8 mouse cellular contexts compared by ENCODE assay signal in genomic region chr1:118390871-118391387, GRCm38 (mm10). TPM values are rescaled to one million over a fixed set of nuclear protein-coding genes. Genes with fewer than 3 reads are reported as not detected.
DNase-seq lines count a peak whose midpoint lies in the region; ATAC-seq lines count a peak whose summit lies in the region.

No protein-coding gene starts in this region.

- WGBS in heart, embryonic 12.5 days: 63% methylated on average over 2 of the region's 2 CpGs
- 80% methylated on average over 2 of the region's 2 CpGs for WGBS in hindbrain, embryonic 14.5 days
- 78% methylated on average over 2 of the region's 2 CpGs for WGBS in midbrain, embryonic 16.5 days

- H3K27me3 ChIP-seq in heart, embryonic 12.5 days (replicated peaks): no peaks in the 10 kb centered on the region
- H3K27me3 ChIP-seq in hindbrain, embryonic 14.5 days (ENCODE audit: control insufficient read depth, insufficient read depth, low read length): no peaks in the 10 kb centered on the region
- no peaks in the 10 kb centered on the region for H3K27me3 ChIP-seq in midbrain, embryonic 16.5 days (ENCODE audit: control insufficient read depth, insufficient read depth, low read depth, low read length)

- peaks cover 9% of the 10 kb centered on the region; the same call in 1 of the 2 replicates for H3K4me1 ChIP-seq in heart, embryonic 12.5 days (replicated peaks)
- peaks cover 20% of the 10 kb centered on the region for H3K4me1 ChIP-seq in hindbrain, embryonic 14.5 days (replicated peaks; ENCODE audit: control insufficient read depth, insufficient read depth, low read length)
- H3K4me1 ChIP-seq in midbrain, embryonic 16.5 days (ENCODE audit: control insufficient read depth, insufficient read depth, low read length): peaks cover 26% of the 10 kb centered on the region

- no peak for ATAC-seq in heart, embryonic 12.5 days (ENCODE audit: insufficient number of reproducible peaks, low FRiP score)
- no peak for ATAC-seq in hindbrain, embryonic 14.5 days (ENCODE audit: low FRiP score)
- no peak for ATAC-seq in midbrain, embryonic 16.5 days

- H3K4me2 ChIP-seq in heart, embryonic 12.5 days: peak overlapping the region; percentile 82
- H3K4me2 ChIP-seq in hindbrain, embryonic 14.5 days (replicated peaks): peak overlapping the region; percentile 76
- peak overlapping the region; percentile 92 for H3K4me2 ChIP-seq in midbrain, embryonic 16.5 days (ENCODE audit: low read length)

- H3K4me3 ChIP-seq in heart, embryonic 12.5 days: peak overlapping the region; percentile 91
- H3K4me3 ChIP-seq in hindbrain, embryonic 14.5 days (replicated peaks; ENCODE audit: low read length): peak overlapping the region; percentile 58
- H3K4me3 ChIP-seq in midbrain, embryonic 16.5 days (ENCODE audit: low read depth, low read length): peak overlapping the region; percentile 86

- intact Hi-C loops in heart, postnatal 25 days (cut with DNase I): no loop called here

- H3K9me3 ChIP-seq in heart, embryonic 12.5 days (replicated peaks): no peaks in the 10 kb centered on the region
- no peaks in the 10 kb centered on the region for H3K9me3 ChIP-seq in hindbrain, embryonic 14.5 days (ENCODE audit: control insufficient read depth, low read length)
- H3K9me3 ChIP-seq in midbrain, embryonic 16.5 days (replicated peaks; ENCODE audit: control insufficient read depth, low read length, poor library complexity, severe bottlenecking): no peaks in the 10 kb centered on the region

- H3K9ac ChIP-seq in heart, embryonic 12.5 days: no peak overlapping the region
- peak overlapping the region; percentile 86; the same call in 1 of the 2 replicates for H3K9ac ChIP-seq in hindbrain, embryonic 14.5 days
- no peak overlapping the region; the same call in 1 of the 2 replicates for H3K9ac ChIP-seq in midbrain, embryonic 16.5 days (ENCODE audit: low read depth, low read length)

- H3K27ac ChIP-seq in heart, embryonic 12.5 days (ENCODE audit: poor library complexity, severe bottlenecking): no peak overlapping the region
- H3K27ac ChIP-seq in hindbrain, embryonic 14.5 days: peak overlapping the region; percentile 89; the same call in 1 of the 2 replicates
- no peak overlapping the region for H3K27ac ChIP-seq in midbrain, embryonic 16.5 days (ENCODE audit: low read length)

- DNase-seq in heart, postnatal 25 days (ENCODE audit: low spot score): no peak
- peak; percentile 36 for DNase-seq in cerebellum, adult 9-10 months
- DNase-seq in hindbrain, embryonic 14.5 days (ENCODE audit: low spot score): no peak
- DNase-seq in adrenal gland, postnatal 10 days: no peak
- DNase-seq in urinary bladder, adult 18-20 months (ENCODE audit: low spot score in 2 of 2): no peak
- DNase-seq in thymus, postnatal 10 days (ENCODE audit: low spot score in 2 of 2): no peak

- peaks cover 9% of the 10 kb centered on the region for H3K36me3 ChIP-seq in heart, embryonic 12.5 days
- H3K36me3 ChIP-seq in hindbrain, embryonic 14.5 days (replicated peaks; ENCODE audit: control insufficient read depth, insufficient read depth): no peaks in the 10 kb centered on the region
- no peaks in the 10 kb centered on the region for H3K36me3 ChIP-seq in midbrain, embryonic 16.5 days (ENCODE audit: control insufficient read depth, insufficient read depth, low read length)

RNA-seq across cellular contexts. Expression of gene Clasp1, which starts 2.1 kb away (rescaled TPM):
- 115 and 127 TPM in 2 replicates for polyA plus RNA-seq in heart, embryonic 12.5 days (2016; fragmentation: Nextera tagmentation; extraction: Ambion mirVana)
- total RNA-seq in heart, postnatal 25 days (2021): 100 to 1,000 TPM; 296 to 379 TPM
- 115 and 130 TPM in 2 replicates for polyA plus RNA-seq in hindbrain, embryonic 14.5 days (2014; fragmentation: Nextera tagmentation; extraction: Ambion mirVana)
- 109 and 134 TPM in 2 replicates for polyA plus RNA-seq in midbrain, embryonic 16.5 days (2015; fragmentation: Nextera tagmentation; extraction: Ambion mirVana)
- 10 to 100 TPM; 39.7 to 60.7 TPM for total RNA-seq in adrenal gland, postnatal 10 days (2021)
